28 mouse cellular contexts compared by ENCODE assay signal in the genomic region with DNA sequence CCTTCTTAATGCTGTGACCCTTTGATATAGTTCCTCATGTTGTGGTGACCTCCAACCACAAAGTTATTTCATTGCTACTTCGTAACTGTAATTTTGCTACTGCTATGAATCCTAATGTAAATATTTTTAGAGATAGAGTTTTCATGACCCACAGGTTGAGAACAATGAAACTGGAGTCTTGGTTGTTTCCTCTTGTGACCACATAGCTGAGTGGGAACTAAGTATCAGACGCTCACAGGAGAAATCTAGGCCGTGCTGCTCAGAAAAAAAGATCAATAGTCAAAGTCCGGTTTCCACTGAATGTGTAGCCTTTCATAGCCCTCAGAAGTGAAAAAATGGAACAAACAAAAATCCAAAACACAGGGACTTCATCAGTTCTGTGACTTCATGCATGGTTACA. TPM values are rescaled to one million over a fixed set of nuclear protein-coding genes. Genes with fewer than 3 reads are reported as not detected.
"Had no signal": no experiment of that assay in that cellular context is flagged by ENCODE, and none has a peak within 500 bp of the region (broad histone marks: within the 10 kb centered on the region; RNA-seq: fewer than 3 reads in every experiment).

No protein-coding gene starts in this region.

- H3K27me3 ChIP-seq: embryonic facial prominence, embryonic 12.5 days; embryonic facial prominence, embryonic 13.5 days; embryonic facial prominence, embryonic 15.5 days; forebrain, embryonic 12.5 days; forebrain, embryonic 13.5 days; forebrain, embryonic 15.5 days had no signal

- H3K4me3 ChIP-seq: embryonic facial prominence, embryonic 10.5 days; embryonic facial prominence, embryonic 12.5 days; embryonic facial prominence, embryonic 13.5 days; embryonic facial prominence, embryonic 15.5 days; erythroblast, embryonic 14.5 days; forebrain, embryonic 10.5 days; forebrain, embryonic 12.5 days; forebrain, embryonic 13.5 days; forebrain, embryonic 15.5 days; gastrocnemius, adult 2 months; heart, adult 2 months; heart, embryonic 10.5 days had no signal

- H3K36me3 ChIP-seq: embryonic facial prominence, embryonic 10.5 days; embryonic facial prominence, embryonic 12.5 days; embryonic facial prominence, embryonic 13.5 days; embryonic facial prominence, embryonic 15.5 days; forebrain, embryonic 10.5 days; forebrain, embryonic 12.5 days; forebrain, embryonic 15.5 days; heart, embryonic 10.5 days had no signal

- H3K9ac ChIP-seq: embryonic facial prominence, embryonic 12.5 days; embryonic facial prominence, embryonic 13.5 days; embryonic facial prominence, embryonic 15.5 days; forebrain, embryonic 12.5 days; forebrain, embryonic 13.5 days; forebrain, embryonic 15.5 days; forebrain, postnatal 0 days had no signal

- H3K4me1 ChIP-seq: embryonic facial prominence, embryonic 10.5 days; embryonic facial prominence, embryonic 12.5 days; embryonic facial prominence, embryonic 13.5 days; embryonic facial prominence, embryonic 15.5 days; forebrain, embryonic 10.5 days; forebrain, embryonic 12.5 days; forebrain, embryonic 13.5 days; forebrain, embryonic 15.5 days; heart, embryonic 10.5 days had no signal

- H3K9me3 ChIP-seq: embryonic facial prominence, embryonic 10.5 days; embryonic facial prominence, embryonic 12.5 days; embryonic facial prominence, embryonic 13.5 days; embryonic facial prominence, embryonic 15.5 days; forebrain, embryonic 10.5 days; forebrain, embryonic 12.5 days; forebrain, embryonic 13.5 days; forebrain, embryonic 15.5 days; heart, embryonic 10.5 days had no signal

- H3K4me2 ChIP-seq: embryonic facial prominence, embryonic 12.5 days; embryonic facial prominence, embryonic 13.5 days; embryonic facial prominence, embryonic 15.5 days; forebrain, embryonic 12.5 days; forebrain, embryonic 13.5 days; forebrain, embryonic 15.5 days had no signal

- ATAC-seq: forebrain, embryonic 13.5 days; forebrain, embryonic 14.5 days; forebrain, embryonic 15.5 days; forebrain, embryonic 16.5 days; forebrain, postnatal 0 days had no signal

- H3K27ac ChIP-seq: embryonic facial prominence, embryonic 10.5 days; embryonic facial prominence, embryonic 12.5 days; embryonic facial prominence, embryonic 13.5 days; embryonic facial prominence, embryonic 15.5 days; forebrain, embryonic 10.5 days; forebrain, embryonic 12.5 days; forebrain, embryonic 13.5 days; forebrain, embryonic 15.5 days; gastrocnemius, adult 2 months; heart, adult 2 months; heart, embryonic 10.5 days had no signal

- DNase-seq: cerebellum, adult 8-10 months; cerebellum, adult 9-10 months; cerebellum, adult 9-11 months; cerebellum, postnatal 10 days; cerebellum, postnatal 14 days; cerebellum, postnatal 25 days; cerebellum, postnatal 36 days; embryo, embryonic 11 days; forebrain, postnatal 0 days; gastrocnemius, adult 2 months; gastrocnemius, postnatal 10 days; gastrocnemius, postnatal 14 days; gastrocnemius, postnatal 25 days; heart, adult 18-20 months; heart, adult 2 months had no signal

RNA-seq across cellular contexts. Expression of gene Slc9a2, which starts 24.7 kb away (rescaled TPM):
- polyA plus RNA-seq: embryonic facial prominence, embryonic 10.5 days; erythroblast, embryonic 14.5 days; forebrain, embryonic 10.5 days; forebrain, embryonic 11.5 days had no signal
